In genomic region chr3:128922150-128922549, GRCm38 (mm10) we compare ENCODE assay signal across 15 mouse cellular contexts.
"Had no signal": no experiment of that assay in that cellular context is flagged by ENCODE, and none has a peak within 500 bp of the region (broad histone marks: within the 10 kb centered on the region; RNA-seq: fewer than 3 reads in every experiment).

No protein-coding gene starts in this region.

- H3K9me3 ChIP-seq: neural tube, embryonic 15.5 days; stomach, embryonic 15.5 days had no signal

- H3K27ac ChIP-seq: neural tube, embryonic 15.5 days; stomach, embryonic 15.5 days; stomach, postnatal 0 days had no signal

- H3K36me3 ChIP-seq: neural tube, embryonic 15.5 days; stomach, embryonic 15.5 days had no signal

- H3K4me1 ChIP-seq: neural tube, embryonic 15.5 days; stomach, embryonic 15.5 days had no signal

- H3K4me2 ChIP-seq: neural tube, embryonic 15.5 days; stomach, embryonic 15.5 days had no signal

- H3K4me3 ChIP-seq: neural tube, embryonic 15.5 days; stomach, embryonic 15.5 days had no signal

- DNase-seq: retina, postnatal 1 day; right cerebral cortex, adult 18-20 months; right cerebral cortex, postnatal 14 days; right cerebral cortex, postnatal 25 days; right cerebral cortex, postnatal 4 days; spleen, adult 18-20 months; thymus, adult 18-20 months; thymus, adult 2 months; thymus, postnatal 14 days; thymus, postnatal 25 days; thymus, postnatal 36 days; thymus, postnatal 4 days had no signal

- H3K9ac ChIP-seq: neural tube, embryonic 15.5 days; stomach, embryonic 15.5 days had no signal

- H3K27me3 ChIP-seq: neural tube, embryonic 15.5 days; stomach, embryonic 15.5 days had no signal
